Mouse (Mus musculus) myocyte (in vitro differentiated cells): ENCODE results near the gene Mcpt8.

Experiments
- CEBPB ChIP-seq: IDR thresholded peaks from 2 replicates; pipeline ENCODE4 v1.6.1; 2011; ENCODE audit warnings: mild to moderate bottlenecking, moderate library complexity; ENCODE audit not compliant: poor library complexity, insufficient read depth, severe bottlenecking
- MAX ChIP-seq: IDR thresholded peaks from one replicate; pipeline ENCODE4 v1.6.1; 2011; ENCODE audit warnings: low read depth, mild to moderate bottlenecking, control low read depth
- MYOG ChIP-seq, 3 experiments: IDR thresholded peaks; one replicate each; pipeline ENCODE4 v1.6.1; 2011; ENCODE audit warnings: control low read depth in 2 of 3, low read depth in 2 of 3, mild to moderate bottlenecking in 2 of 3; ENCODE audit not compliant: insufficient read length in 2 of 3, control insufficient read depth in 1 of 3, insufficient read depth in 1 of 3
- POLR2A ChIP-seq: IDR thresholded peaks from one replicate; pipeline ENCODE4 v1.6.1; 2011; ENCODE audit warnings: low read depth, mild to moderate bottlenecking, control low read depth, moderate library complexity; ENCODE audit not compliant: insufficient read length
- POLR2AphosphoS2 ChIP-seq: IDR thresholded peaks from one replicate; pipeline ENCODE4 v1.6.1; 2011; ENCODE audit warnings: low read depth, control low read depth; ENCODE audit not compliant: insufficient read length
- REST ChIP-seq: IDR thresholded peaks from one replicate; pipeline ENCODE4 v1.6.1; 2011; ENCODE audit warnings: mild to moderate bottlenecking, control low read depth, moderate library complexity; ENCODE audit not compliant: insufficient read depth, insufficient read length
- SRF ChIP-seq: IDR thresholded peaks from one replicate; pipeline ENCODE4 v1.6.1; 2011; ENCODE audit warnings: low read depth; ENCODE audit not compliant: control insufficient read depth, insufficient read length
- USF1 ChIP-seq: IDR thresholded peaks from one replicate; pipeline ENCODE4 v1.6.1; 2011; ENCODE audit warnings: low read depth, mild to moderate bottlenecking, control low read depth, moderate library complexity

DNA sequence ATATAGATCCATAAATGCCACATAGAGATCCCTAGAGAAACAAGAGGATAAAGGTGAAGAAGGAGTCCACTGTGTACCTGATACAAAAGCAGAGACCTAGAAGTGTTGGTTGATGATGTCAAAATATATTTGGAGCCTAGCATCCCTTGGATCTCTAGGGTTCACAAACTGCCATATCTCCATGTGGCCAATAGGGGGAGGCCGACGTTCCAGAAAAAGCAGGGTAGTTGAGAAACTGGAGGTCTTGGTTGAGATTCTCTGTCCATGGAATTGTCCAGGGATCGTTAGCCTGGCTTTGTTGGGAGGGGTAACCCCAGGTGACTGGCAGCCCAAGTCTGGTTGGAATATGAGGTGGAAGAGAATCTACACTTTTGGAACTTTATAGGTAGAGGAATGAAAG lies 43.3 kb upstream of the Mcpt8 start:
- TF ChIP-seq POLR2AphosphoS2: no peak
- TF ChIP-seq POLR2A: no peak
- TF ChIP-seq REST: no peak
- TF ChIP-seq SRF: no peak
- TF ChIP-seq USF1: no peak
- no peak for TF ChIP-seq MYOG (IDR thresholded peaks at IDR 0.05; ENCODE audit: control insufficient read depth in 1 of 3, insufficient read depth in 1 of 3, insufficient read length in 2 of 3, low read depth in 2 of 3)
- no peak for TF ChIP-seq MAX
- no peak for TF ChIP-seq CEBPB
